Mouse (Mus musculus) granulocyte monocyte progenitor cell, adult 5-6 weeks (primary cell): Measurements from ENCODE around the gene Ifit3. TPM values are rescaled to one million over a fixed set of nuclear protein-coding genes. Genes with fewer than 3 reads are reported as not detected.

Experiments used
- total RNA-seq, 2 experiments: library from RNA; stranded (forward) in 1 of 2; stranded (reverse) in 1 of 2; fragments of 200-712, 200-1000 nt in 1 of 2; fragments of >200 nt in 1 of 2; fragmentation: Nextera tagmentation in 1 of 2; gene quantifications; 2 replicates each; pipeline ENCODE4 v1.2.3; 2014 to 2017

The Ifit3 gene
- total RNA-seq, 2 experiments from 2014 or later: 3.5 TPM; not detected in 1

Other genes with a start within 250 kb of the Ifit3 start
- not detected in 2 replicates for gene Ch25h, start 108.4 kb upstream of the Ifit3 start, total RNA-seq (2014; fragmentation: Nextera tagmentation)
- not detected in 2 replicates for gene Ch25h, start 108.4 kb upstream of the Ifit3 start, total RNA-seq (2017)
- gene Lipa, start 56.1 kb upstream of the Ifit3 start, total RNA-seq (2014; fragmentation: Nextera tagmentation): 45.6 and 49.7 TPM in 2 replicates
- 31.4 and 33.1 TPM in 2 replicates for gene Lipa, start 56.1 kb upstream of the Ifit3 start, total RNA-seq (2017)
- gene Ifit2, start 32.8 kb upstream of the Ifit3 start, total RNA-seq (2014; fragmentation: Nextera tagmentation): 8.9 and 9.2 TPM in 2 replicates
- 17.8 and 19.6 TPM in 2 replicates for gene Ifit2, start 32.8 kb upstream of the Ifit3 start, total RNA-seq (2017)
- gene Ifit1bl1, start 18.4 kb downstream of the Ifit3 start, total RNA-seq (2014; fragmentation: Nextera tagmentation): not detected in 2 replicates
- gene Ifit1bl1, start 18.4 kb downstream of the Ifit3 start, total RNA-seq (2017): 0.46 and 0.56 TPM in 2 replicates
- gene Ifit3b, start 24.4 kb downstream of the Ifit3 start, total RNA-seq (2014; fragmentation: Nextera tagmentation): not detected in 2 replicates
- not detected in 2 replicates for gene Ifit3b, start 24.4 kb downstream of the Ifit3 start, total RNA-seq (2017)
- not detected in 2 replicates for gene Ifit1bl2, start 57.2 kb downstream of the Ifit3 start, total RNA-seq (2014; fragmentation: Nextera tagmentation)
- gene Ifit1bl2, start 57.2 kb downstream of the Ifit3 start, total RNA-seq (2017): 0.04 and 1.3 TPM in 2 replicates
- 0.15 TPM in 1 of 2 replicates, not detected in the other for gene Ifit1, start 57.3 kb downstream of the Ifit3 start, total RNA-seq (2014; fragmentation: Nextera tagmentation)
- 0.05 and 0.73 TPM in 2 replicates for gene Ifit1, start 57.3 kb downstream of the Ifit3 start, total RNA-seq (2017)
- not detected in 2 replicates for gene Slc16a12, start 163.8 kb downstream of the Ifit3 start, total RNA-seq (2014; fragmentation: Nextera tagmentation)
- gene Slc16a12, start 163.8 kb downstream of the Ifit3 start, total RNA-seq (2017): 0.10 and 0.17 TPM in 2 replicates